Mouse (Mus musculus) bone marrow, adult 2 months (tissue): ENCODE data around the gene Pax8.

Experiments
- CTCF ChIP-seq: fragments of 200-500 bp; IDR thresholded peaks from 2 replicates; pipeline ENCODE4 v1.5.1; 2011; ENCODE audit warnings: low read length, control low read depth; ENCODE audit not compliant: control insufficient read depth, insufficient read depth
- POLR2A ChIP-seq: fragments of 200-500 bp; IDR thresholded peaks from 2 replicates; pipeline ENCODE4 v1.6.1; 2011; ENCODE audit warnings: low read depth, mild to moderate bottlenecking, control low read depth, low read length, borderline replicate concordance; ENCODE audit not compliant: control insufficient read depth

DNA sequence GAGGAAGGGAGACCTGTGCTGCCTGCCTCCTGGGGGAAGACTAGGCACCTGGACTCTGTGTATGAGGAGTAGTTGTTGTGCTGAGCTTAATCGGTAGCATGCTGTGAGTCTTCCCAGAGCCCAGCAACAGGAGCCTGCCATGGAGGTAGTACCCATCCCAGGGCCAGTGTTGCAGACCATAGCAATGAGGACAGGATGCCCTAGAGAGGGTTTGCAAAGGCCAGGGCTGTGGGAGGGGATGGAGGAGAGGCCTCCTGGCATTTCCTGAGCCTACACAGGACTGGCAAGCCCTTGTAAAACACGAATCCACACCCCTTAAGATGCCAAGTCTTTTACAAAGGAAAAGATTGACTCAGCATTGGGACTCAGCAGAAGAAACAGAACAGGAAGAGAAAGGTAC lies 58.3 kb downstream of the Pax8 start:
- TF ChIP-seq CTCF (no peak), POLR2A (no peak)
